Mouse (Mus musculus) myocyte (in vitro differentiated cells): ENCODE data around the gene Arnt2. TPM values are rescaled to one million over a fixed set of nuclear protein-coding genes. Genes with fewer than 3 reads are reported as not detected.

Experiments used
- H3K27me3 ChIP-seq: one replicate; pipeline ENCODE4 v1.6.1; 2011; ENCODE audit not compliant: control insufficient read depth, insufficient read depth, insufficient read length
- H3K36me3 ChIP-seq: one replicate; pipeline ENCODE4 v1.6.1; 2011; ENCODE audit not compliant: control insufficient read depth, insufficient read depth
- H3K4me2 ChIP-seq: one replicate; pipeline ENCODE4 v1.6.1; 2011; ENCODE audit warnings: low read depth, control low read depth
- H3K4me3 ChIP-seq: one replicate; pipeline ENCODE4 v1.5.1; 2011; ENCODE audit warnings: mild to moderate bottlenecking, control low read depth, moderate library complexity
- H3K79me2 ChIP-seq: one replicate; pipeline ENCODE4 v1.6.1; 2011; ENCODE audit not compliant: control insufficient read depth, insufficient read depth
- H3ac ChIP-seq: one replicate; pipeline ENCODE4 v1.6.1; 2011; ENCODE audit not compliant: control insufficient read depth, insufficient read length
- CEBPB ChIP-seq: IDR thresholded peaks from 2 replicates; pipeline ENCODE4 v1.6.1; 2011; ENCODE audit warnings: mild to moderate bottlenecking, moderate library complexity; ENCODE audit not compliant: poor library complexity, insufficient read depth, severe bottlenecking
- E2F4 ChIP-seq: IDR thresholded peaks from one replicate; pipeline ENCODE4 v1.6.1; 2011; ENCODE audit warnings: mild to moderate bottlenecking, control low read depth, moderate library complexity; ENCODE audit not compliant: insufficient read depth
- MAX ChIP-seq: IDR thresholded peaks from one replicate; pipeline ENCODE4 v1.6.1; 2011; ENCODE audit warnings: low read depth, mild to moderate bottlenecking, control low read depth
- MYOD1 ChIP-seq, 3 experiments: IDR thresholded peaks; one replicate each; pipeline ENCODE4 v1.6.1; 2011; ENCODE audit warnings: control low read depth in 2 of 3, low read depth in 2 of 3, mild to moderate bottlenecking in 2 of 3, moderate library complexity in 1 of 3; ENCODE audit not compliant: insufficient read length in 2 of 3, control insufficient read depth in 1 of 3
- MYOG ChIP-seq, 3 experiments: IDR thresholded peaks; one replicate each; pipeline ENCODE4 v1.6.1; 2011; ENCODE audit warnings: control low read depth in 2 of 3, low read depth in 2 of 3, mild to moderate bottlenecking in 2 of 3; ENCODE audit not compliant: insufficient read length in 2 of 3, control insufficient read depth in 1 of 3, insufficient read depth in 1 of 3
- POLR2A ChIP-seq: IDR thresholded peaks from one replicate; pipeline ENCODE4 v1.6.1; 2011; ENCODE audit warnings: low read depth, mild to moderate bottlenecking, control low read depth, moderate library complexity; ENCODE audit not compliant: insufficient read length
- POLR2AphosphoS2 ChIP-seq: IDR thresholded peaks from one replicate; pipeline ENCODE4 v1.6.1; 2011; ENCODE audit warnings: low read depth, control low read depth; ENCODE audit not compliant: insufficient read length
- REST ChIP-seq: IDR thresholded peaks from one replicate; pipeline ENCODE4 v1.6.1; 2011; ENCODE audit warnings: mild to moderate bottlenecking, control low read depth, moderate library complexity; ENCODE audit not compliant: insufficient read depth, insufficient read length
- SRF ChIP-seq: IDR thresholded peaks from one replicate; pipeline ENCODE4 v1.6.1; 2011; ENCODE audit warnings: low read depth; ENCODE audit not compliant: control insufficient read depth, insufficient read length
- TCF12 ChIP-seq: IDR thresholded peaks from one replicate; pipeline ENCODE4 v1.6.1; 2011; ENCODE audit warnings: mild to moderate bottlenecking, control low read depth; ENCODE audit not compliant: poor library complexity, insufficient read depth, severe bottlenecking
- TCF3 ChIP-seq: IDR thresholded peaks from one replicate; pipeline ENCODE4 v1.6.1; 2011; ENCODE audit warnings: low read depth, control low read depth; ENCODE audit not compliant: insufficient read length
- USF1 ChIP-seq: IDR thresholded peaks from one replicate; pipeline ENCODE4 v1.6.1; 2011; ENCODE audit warnings: low read depth, mild to moderate bottlenecking, control low read depth, moderate library complexity
- polyA plus RNA-seq: library from polyadenylated mRNA; unstranded; fragments of >200 nt; fragmentation: generic; extraction: Trizol; gene quantifications from one replicate; pipeline ENCODE4 v1.2.1, GENCODE M21; 2012; ENCODE audit warnings: missing spikeins

Gene Arnt2
- polyA plus RNA-seq, 1 experiment: 1.00 TPM

DNA sequence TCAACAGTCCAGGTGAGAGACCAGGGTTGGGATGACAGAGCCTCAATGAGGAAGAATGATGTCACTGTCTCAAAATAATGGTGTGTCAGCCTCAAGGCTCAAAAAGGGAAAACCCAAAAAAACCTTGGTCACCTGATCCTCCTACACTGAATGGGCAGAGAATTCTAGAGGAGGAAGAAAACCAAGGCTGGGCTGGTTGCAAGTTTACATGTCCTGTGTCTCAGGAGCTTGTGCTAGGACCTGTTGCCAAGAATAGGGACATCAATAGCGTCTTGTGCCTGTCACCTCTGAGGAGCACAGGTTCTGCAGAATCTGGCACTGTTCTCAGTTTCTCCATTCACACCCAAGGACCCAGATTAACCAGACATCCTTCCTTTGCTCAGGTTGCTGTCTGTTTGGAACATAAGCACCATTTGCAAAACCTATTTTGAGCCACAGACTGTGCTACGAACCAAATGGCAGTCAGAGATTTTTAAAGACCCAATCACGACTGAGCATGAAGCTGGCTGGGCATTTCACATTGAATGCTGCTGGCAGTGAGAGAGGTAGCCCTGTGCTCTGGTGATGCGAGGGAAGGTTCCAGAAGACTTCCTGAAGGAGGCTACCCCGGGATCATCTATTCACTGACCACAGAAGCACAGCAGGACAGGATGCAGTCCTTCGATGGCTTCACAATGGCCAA lies 38.9 kb downstream of the Arnt2 start:
- TF ChIP-seq POLR2AphosphoS2 (no peak), MYOG (IDR thresholded peaks at IDR 0.05; ENCODE audit: control insufficient read depth in 1 of 3, insufficient read depth in 1 of 3, insufficient read length in 2 of 3, low read depth in 2 of 3) (no peak), TCF3 (no peak), USF1 (no peak), POLR2A (no peak), MYOD1 (IDR thresholded peaks at IDR 0.05; ENCODE audit: control insufficient read depth in 1 of 3, insufficient read length in 2 of 3, low read depth in 2 of 3) (no peak), REST (no peak), E2F4 (no peak), CEBPB (no peak), MAX (no peak), SRF (no peak), TCF12 (no peak)

DNA sequence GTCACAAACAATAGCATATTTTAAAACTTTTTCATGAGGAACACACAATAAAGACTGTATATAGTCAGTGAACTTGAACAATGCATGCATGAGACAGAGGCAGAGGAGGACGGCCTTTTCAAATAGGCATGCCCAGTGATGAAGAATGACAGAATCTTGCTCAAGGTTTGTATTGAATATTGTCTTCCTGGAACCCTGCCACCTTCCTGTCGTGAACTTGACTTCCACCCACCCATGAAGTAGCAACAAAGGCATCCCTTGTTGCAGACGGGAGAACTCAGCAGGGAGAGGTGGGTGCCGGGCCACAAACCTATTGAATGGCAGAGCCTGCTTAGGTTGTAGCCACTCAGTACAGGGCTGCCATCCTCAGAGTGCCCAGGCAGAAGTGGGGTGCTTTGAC lies 43.7 kb downstream of the Arnt2 start:
- no peaks in the 10 kb centered on the region for H3K27me3 ChIP-seq
- no peak overlapping the region for H3K4me2 ChIP-seq
- H3K79me2 ChIP-seq: no peaks in the 10 kb centered on the region
- H3ac ChIP-seq: no peak overlapping the region
- TF ChIP-seq MAX (no peak), USF1 (no peak), E2F4 (no peak), CEBPB (no peak), REST (no peak), TCF3 (no peak)
- H3K36me3 ChIP-seq: no peaks in the 10 kb centered on the region
- H3K4me3 ChIP-seq: no peak overlapping the region

More for the DNA sequence above, 38.9 kb downstream of the Arnt2 start:
- Histone ChIP-seq H3K27me3 (no peaks in the 10 kb centered on the region), H3K4me3 (no peak overlapping the region), H3K36me3 (no peaks in the 10 kb centered on the region), H3ac (no peak overlapping the region), H3K4me2 (no peak overlapping the region), H3K79me2 (no peaks in the 10 kb centered on the region)

DNA sequence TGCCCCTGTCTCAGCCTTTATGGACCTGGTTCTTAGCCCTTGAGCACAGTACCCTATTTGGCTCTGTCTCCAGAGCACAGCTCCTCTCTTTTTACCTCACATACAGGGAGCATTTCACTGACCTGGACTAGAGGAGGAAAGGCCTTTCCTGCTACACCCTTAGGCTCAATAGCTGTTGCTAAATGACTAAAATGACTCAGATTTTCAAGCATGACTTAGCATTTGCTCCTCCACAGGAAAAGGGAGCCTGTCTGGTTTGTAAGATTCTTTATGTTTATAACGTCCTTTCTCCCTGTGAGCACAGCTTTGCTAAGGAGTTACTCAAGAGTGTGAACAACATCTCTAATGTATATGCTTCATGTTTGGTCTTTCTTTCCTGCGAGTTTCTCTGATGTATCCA lies 47.3 kb downstream of the Arnt2 start:
- no peaks in the 10 kb centered on the region for H3K27me3 ChIP-seq
- H3ac ChIP-seq: no peak overlapping the region
- no peaks in the 10 kb centered on the region for H3K36me3 ChIP-seq
- H3K4me3 ChIP-seq: no peak overlapping the region
- TF ChIP-seq MAX (no peak), TCF12 (no peak), MYOD1 (IDR thresholded peaks at IDR 0.05; ENCODE audit: control insufficient read depth in 1 of 3, insufficient read length in 2 of 3, low read depth in 2 of 3) (no peak), E2F4 (no peak), POLR2AphosphoS2 (no peak), REST (no peak), USF1 (no peak)
- no peaks in the 10 kb centered on the region for H3K79me2 ChIP-seq
- no peak overlapping the region for H3K4me2 ChIP-seq

DNA sequence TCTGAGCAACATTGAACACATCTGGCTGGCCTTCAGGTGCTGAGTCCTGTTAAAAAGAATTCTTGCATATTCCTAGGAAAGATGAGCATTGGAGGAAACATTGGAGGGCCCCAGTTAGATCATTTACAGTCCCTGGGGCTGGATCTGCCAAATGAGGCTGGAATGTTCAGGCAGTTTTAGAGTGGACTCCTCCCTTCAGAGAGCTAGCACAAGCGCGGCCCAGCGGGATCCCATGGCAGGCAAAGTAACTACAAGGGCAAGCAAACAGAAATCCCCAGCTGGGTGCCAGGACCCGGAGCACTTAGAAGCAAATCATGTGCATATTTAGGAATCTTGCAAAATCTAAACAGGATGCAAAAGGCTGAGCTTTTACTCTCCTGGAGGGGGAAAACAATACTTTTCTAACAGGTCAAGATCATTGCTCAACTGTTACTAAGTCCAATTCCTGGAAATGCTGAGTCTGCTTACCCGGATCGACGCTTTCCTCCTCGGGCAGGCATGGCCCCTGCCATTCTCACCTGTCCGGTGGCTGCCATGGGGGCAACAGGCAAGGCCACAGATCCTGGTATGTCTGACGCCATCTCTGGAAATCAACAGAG lies 48.8 kb downstream of the Arnt2 start:
- Histone ChIP-seq H3K4me3 (no peak overlapping the region), H3ac (no peak overlapping the region), H3K4me2 (no peak overlapping the region), H3K79me2 (no peaks in the 10 kb centered on the region), H3K36me3 (no peaks in the 10 kb centered on the region), H3K27me3 (no peaks in the 10 kb centered on the region)
- no peak for TF ChIP-seq CEBPB
- TF ChIP-seq POLR2AphosphoS2: no peak
- TF ChIP-seq E2F4: no peak
- TF ChIP-seq POLR2A: no peak
- TF ChIP-seq TCF12: no peak
- TF ChIP-seq MAX: no peak
- no peak for TF ChIP-seq MYOG (IDR thresholded peaks at IDR 0.05; ENCODE audit: control insufficient read depth in 1 of 3, insufficient read depth in 1 of 3, insufficient read length in 2 of 3, low read depth in 2 of 3)
- TF ChIP-seq TCF3: no peak
- TF ChIP-seq SRF: no peak

GRCm38 (mm10) chr7:84358426-84358825 lies 51.5 kb downstream of the Arnt2 start:
- Histone ChIP-seq H3ac (no peak overlapping the region), H3K4me2 (no peak overlapping the region), H3K4me3 (no peak overlapping the region), H3K27me3 (no peaks in the 10 kb centered on the region), H3K36me3 (no peaks in the 10 kb centered on the region), H3K79me2 (no peaks in the 10 kb centered on the region)
- TF ChIP-seq SRF (no peak), MYOG (IDR thresholded peaks at IDR 0.05; ENCODE audit: control insufficient read depth in 1 of 3, insufficient read depth in 1 of 3, insufficient read length in 2 of 3, low read depth in 2 of 3) (no peak), POLR2AphosphoS2 (no peak), TCF12 (no peak), MYOD1 (IDR thresholded peaks at IDR 0.05; ENCODE audit: control insufficient read depth in 1 of 3, insufficient read length in 2 of 3, low read depth in 2 of 3) (no peak), REST (no peak), TCF3 (no peak), CEBPB (no peak)
